Mouse (Mus musculus): Measurements from ENCODE around the gene Vmn1r119. TPM values are rescaled to one million over a fixed set of nuclear protein-coding genes. Genes with fewer than 3 reads are reported as not detected.

Vmn1r119 gene
- not detected for total RNA-seq (2023)

DNA sequence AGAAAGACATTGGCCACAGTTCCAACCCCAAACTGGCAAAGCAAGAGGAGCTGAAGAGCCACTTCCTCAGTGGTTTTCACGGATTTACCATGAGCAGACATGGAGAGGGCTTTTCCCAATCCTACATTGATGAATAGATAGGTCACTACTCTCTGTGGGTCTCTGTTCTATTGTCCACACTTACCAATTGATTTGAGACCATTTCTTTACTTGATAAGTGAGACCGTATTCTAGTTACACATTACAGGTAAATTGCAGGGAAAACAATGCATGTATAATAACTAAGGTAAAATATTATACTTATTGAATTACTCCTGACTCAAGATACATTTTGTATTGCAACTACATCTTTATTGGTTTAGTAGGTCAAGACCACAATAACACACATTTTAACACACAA, at the start of gene Vmn1r119:
Gene Vmn1r119 (minus strand): TSS at position 101 of the 400 bp plus-strand sequence.

DNA sequence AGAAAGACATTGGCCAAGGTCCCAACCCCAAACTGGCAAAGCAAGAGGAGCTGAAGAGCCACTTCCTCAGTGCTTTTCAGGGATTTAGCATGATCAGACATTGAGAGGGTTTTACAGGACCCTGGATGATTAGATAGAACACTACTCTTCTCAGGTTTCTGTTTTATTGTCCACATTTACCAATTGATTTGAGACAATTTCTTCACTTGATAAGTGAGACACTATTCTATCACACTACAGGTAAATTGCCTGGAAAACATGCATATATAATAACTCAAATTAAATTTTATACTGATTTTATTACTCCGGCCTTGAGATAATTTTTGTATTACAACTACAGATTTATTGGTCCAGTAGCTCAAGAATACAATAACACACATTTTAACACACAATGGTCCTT, 41.4 kb upstream of the Vmn1r119 start, which contains the start of gene Vmn1r120:
Gene Vmn1r120 (minus strand): TSS at position 101 of the 400 bp plus-strand sequence.

Other genes with a start within 250 kb of the Vmn1r119 start
- not detected for gene Vmn1r112, start 241.3 kb downstream of the Vmn1r119 start, total RNA-seq (2023)
- not detected for gene Vmn1r113, start 225.2 kb downstream of the Vmn1r119 start, total RNA-seq (2023)
- gene Vmn1r114, start 200.3 kb downstream of the Vmn1r119 start, total RNA-seq (2023), result not detected
- gene Vmn1r115, start 167.5 kb downstream of the Vmn1r119 start, total RNA-seq (2023), result not detected
- not detected for gene Vmn1r116, start 140.2 kb downstream of the Vmn1r119 start, total RNA-seq (2023)
- not detected for gene Vmn1r117, start 128.3 kb downstream of the Vmn1r119 start, total RNA-seq (2023)
- gene Vmn1r118, start 100.1 kb downstream of the Vmn1r119 start, total RNA-seq (2023), result not detected
- gene Vmn1r120, start 41.3 kb upstream of the Vmn1r119 start, total RNA-seq (2023), result not detected
- gene Vmn1r121, start 86.1 kb upstream of the Vmn1r119 start, total RNA-seq (2023), result not detected
- not detected for gene Vmn1r122, start 121.7 kb upstream of the Vmn1r119 start, total RNA-seq (2023)
- not detected for gene Vmn1r123, start 149.7 kb upstream of the Vmn1r119 start, total RNA-seq (2023)
- gene Gm5157, start 178.0 kb upstream of the Vmn1r119 start, total RNA-seq (2023), result not detected
- gene Vmn1r124, start 248.2 kb upstream of the Vmn1r119 start, total RNA-seq (2023), result not detected